Mouse (Mus musculus) megakaryocyte, embryonic 14.5 days (primary cell): ENCODE measurements around the gene Chid1.

Source experiments
- FLI1 ChIP-seq: IDR thresholded peaks from 2 replicates; pipeline ENCODE4 v1.6.1; 2012; ENCODE audit warnings: low read length, inconsistent platforms, mixed read lengths
- GATA1 ChIP-seq: IDR thresholded peaks from 3 replicates; pipeline ENCODE4 v1.6.1; 2012; ENCODE audit warnings: mixed read lengths, low read length, inconsistent platforms, borderline replicate concordance

- no peak for TF ChIP-seq GATA1
- TF ChIP-seq FLI1 = no peak
These were observed 38.1 kb upstream of the Chid1 start for GRCm38 (mm10) chr7:141577801-141578200.
